Mouse (Mus musculus): Measurements from ENCODE around the gene Emp3.
"Not testable (repeated sequence)": the region's sequence is repeated elsewhere in the genome, so short reads cannot be mapped to it uniquely, and the experiment has no call there.

Gene Emp3

DNA sequence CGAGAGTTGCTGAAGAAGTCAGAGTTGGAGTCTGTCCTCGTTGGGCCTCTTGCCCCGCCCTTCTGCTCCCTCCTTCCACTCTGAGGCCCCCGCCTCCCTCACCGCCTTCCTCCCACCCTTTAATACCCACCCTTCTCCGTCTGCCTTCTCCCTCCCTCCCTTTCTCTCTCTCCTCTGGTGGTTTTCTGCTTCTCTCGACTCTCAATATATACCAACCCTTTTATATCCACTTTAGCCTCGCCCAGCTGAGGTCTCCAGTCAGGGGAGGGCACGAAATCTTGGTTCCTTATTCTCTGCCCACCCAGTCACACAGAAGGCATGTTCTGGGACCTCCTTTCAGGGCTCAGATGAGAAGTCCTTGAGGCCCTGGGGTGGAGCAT, at the start of gene Emp3:
Emp3 (minus strand) TSS at position 163 of the 380 bp plus-strand sequence.
- peak; percentile 65 to 79 for DNase-seq (ENCODE audit: low spot score in 2 of 2)

GRCm38 (mm10) chr7:45956611-45957010, 35.4 kb upstream of the Emp3 start:
- DNase-seq (ENCODE audit: low spot score in 2 of 2): no peak

DNA sequence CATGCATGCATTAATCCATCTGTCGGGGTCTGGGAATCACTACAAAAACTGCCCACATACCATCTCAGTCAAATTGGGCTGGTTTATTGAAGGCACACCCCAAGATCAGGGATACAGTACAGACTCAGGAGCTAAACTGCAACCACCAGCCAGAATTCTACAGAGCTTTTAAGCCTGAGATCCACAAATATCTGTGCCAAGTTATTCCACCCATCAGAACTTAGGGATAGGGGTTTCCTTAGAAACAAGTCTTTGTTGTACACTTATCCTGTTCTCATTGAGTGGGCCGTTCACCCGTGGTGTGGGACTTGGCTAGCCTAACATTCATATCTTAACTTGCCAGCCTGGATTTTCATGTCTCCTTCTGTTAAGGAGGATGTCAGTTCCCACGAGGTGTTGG, 27.9 kb upstream of the Emp3 start:
- DNase-seq (ENCODE audit: low spot score in 2 of 2): no peak

- not testable (repeated sequence) for DNase-seq (ENCODE audit: low spot score in 2 of 2)
These were observed 22.1 kb upstream of the Emp3 start for GRCm38 (mm10) chr7:45943280-45943679.

DNA sequence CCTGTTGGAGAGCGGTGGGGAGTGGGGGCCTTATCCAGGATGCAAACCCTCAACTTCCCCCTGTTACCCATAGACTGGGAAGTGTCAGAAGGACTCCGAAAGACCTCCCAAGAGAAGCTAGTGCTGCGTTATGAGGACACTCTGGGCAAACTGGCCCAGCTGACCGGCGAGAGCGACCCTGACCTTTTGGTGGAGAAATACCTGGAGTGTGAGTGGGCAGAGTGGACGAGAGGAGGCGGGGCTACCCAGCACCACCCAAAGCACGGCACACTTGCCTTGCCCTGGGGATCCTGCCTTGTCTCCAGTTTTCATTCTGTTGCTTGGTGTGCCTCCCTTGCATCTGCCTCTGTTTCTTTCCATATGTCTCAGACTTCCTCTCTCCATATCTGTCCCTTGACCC, 20.8 kb upstream of the Emp3 start:
- no peak for DNase-seq (ENCODE audit: low spot score in 2 of 2)

DNA sequence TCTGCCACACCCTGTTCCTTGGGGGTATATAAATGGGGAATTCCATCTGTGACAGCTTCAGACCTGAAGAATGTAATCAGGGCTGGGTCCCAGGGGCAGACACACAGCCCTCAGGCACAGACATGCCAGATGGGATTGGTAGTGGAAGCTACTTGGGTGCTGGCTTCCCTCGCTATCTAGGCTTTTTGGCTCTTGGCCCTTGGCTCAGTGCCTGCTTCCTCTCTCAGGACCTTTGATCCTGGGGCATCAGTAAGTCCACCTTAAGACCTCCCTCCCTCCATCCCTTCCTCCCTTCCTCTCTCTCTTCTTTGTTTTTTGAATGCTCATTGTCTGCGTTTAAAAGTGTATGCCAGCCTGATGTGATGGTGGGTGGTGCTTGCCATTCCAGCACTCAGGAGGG, 18.6 kb upstream of the Emp3 start:
- DNase-seq (ENCODE audit: low spot score in 2 of 2): no peak

GRCm38 (mm10) chr7:45935114-45935513, 13.9 kb upstream of the Emp3 start:
- peak; percentile 69 to 80 for DNase-seq (ENCODE audit: low spot score in 2 of 2)

DNA sequence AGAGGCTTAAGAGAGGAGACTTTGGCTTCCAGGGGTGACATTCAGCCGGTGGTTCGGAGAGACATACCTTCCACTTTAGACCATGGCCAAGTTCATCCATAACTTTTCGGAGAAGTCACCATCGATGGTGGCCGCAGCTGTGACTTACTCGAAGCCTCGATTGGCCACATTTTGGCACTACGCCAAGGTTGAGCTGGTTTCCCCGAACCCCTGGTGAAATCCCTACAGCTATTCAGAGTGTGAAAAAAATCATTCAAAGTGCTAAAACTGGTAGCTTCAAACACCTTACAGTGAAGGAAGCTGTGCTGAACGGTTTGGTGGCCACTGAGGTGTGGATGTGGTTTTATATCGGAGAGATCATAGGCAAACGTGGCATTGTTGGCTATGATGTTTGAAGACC, 12.6 kb upstream of the Emp3 start:
- peak; percentile 65 to 76 for DNase-seq (ENCODE audit: low spot score in 2 of 2)

GRCm38 (mm10) chr7:45929688-45930087, 8.5 kb upstream of the Emp3 start:
- no peak for DNase-seq (ENCODE audit: low spot score in 2 of 2)

GRCm38 (mm10) chr7:45928626-45929295, 7.6 kb upstream of the Emp3 start:
- DNase-seq (ENCODE audit: low spot score in 2 of 2): no peak

DNA sequence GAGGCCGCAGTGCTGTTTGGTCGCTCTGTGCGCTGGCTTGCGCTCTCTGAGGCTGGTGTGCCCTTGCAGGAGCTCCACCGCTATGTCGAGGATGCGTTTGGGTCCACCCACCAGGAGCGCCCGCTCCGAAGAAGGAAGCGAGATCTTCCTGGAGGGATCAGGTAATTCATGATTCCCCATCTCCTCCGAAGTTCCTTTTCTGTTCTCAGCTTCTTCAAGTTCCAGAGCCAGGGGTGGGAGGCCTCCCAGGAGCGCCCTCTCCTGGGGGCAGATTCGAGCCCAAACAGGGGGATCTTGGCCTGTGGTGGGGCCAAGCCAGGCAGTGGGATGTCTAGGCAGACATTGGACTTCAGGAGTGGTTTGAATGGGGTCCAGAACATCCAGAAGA, 3.2 kb upstream of the Emp3 start:
- peak in 1 of 2 experiments; percentile 46 for DNase-seq (ENCODE audit: low spot score in 2 of 2)

DNA sequence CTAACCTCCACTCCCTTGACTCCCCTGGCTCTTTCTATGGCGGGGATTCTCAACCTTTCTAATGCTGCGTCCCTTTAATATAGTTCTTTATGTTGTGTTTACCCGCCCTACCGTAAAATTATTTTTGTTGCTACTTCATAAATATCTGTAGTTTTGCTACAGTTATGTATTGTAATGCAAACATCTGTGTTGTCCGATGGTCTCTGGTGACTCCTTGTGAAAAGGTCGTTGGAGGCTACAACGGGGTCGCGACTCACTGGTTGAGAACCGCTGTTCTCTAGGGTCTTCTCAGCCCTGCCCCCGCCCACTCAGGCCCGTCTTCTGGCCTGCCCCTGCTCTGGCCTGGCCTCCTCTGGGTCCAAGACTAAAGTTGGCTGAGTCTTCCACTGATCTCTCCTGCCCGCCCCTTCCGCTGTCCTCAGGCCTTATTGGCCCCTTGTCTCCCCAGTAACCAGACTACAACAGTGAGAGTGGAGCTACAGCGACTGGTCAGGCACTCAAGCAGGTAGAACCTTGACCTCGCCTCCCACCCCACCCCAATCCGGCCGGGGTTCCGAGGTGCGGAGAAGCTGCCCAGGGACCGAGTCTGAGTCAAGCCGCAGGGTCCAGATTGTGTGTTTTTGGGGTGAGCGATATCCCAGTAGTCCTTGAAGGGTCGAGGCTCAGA, 2.7 kb upstream of the Emp3 start, which contains the start of gene Ccdc114:
Ccdc114 (plus strand) TSS at position 311 of the 667 bp plus-strand sequence.
- DNase-seq (ENCODE audit: low spot score in 2 of 2): peak; percentile 72 to 79

- peak; percentile 97 to 98 for DNase-seq (ENCODE audit: low spot score in 2 of 2)
These were observed 1.9 kb upstream of the Emp3 start for GRCm38 (mm10) chr7:45922928-45923761.

DNA sequence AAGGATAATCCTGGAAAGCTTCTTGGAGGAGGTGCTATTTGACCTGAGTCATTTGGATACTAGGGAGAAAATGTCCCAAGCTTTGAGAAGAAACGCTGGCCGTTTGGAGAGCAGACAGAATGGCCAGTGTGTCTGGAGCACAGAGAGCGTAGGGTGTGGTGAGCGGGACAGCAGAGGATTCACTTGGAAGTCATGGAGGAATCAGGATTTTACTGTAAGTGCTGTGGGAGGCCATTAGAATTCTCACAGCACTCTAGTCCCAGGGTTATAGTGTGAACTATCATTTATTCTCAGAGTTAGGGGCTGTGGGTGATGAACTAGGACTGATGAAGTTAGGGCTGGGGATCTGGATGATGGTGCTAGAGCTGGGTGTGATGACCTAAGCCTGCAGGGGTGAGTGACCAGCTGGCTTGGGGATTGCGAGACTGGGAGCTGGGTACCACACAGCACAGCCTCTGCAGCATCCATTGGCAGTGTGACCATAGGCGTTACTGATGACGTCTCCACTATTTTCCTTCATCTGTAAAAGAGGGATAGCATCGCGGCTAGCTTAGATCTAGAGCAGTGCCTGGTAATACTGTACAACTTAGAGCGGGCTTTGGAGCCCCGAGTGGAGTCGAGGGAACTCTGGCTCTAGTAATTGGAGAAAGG, 871 bp upstream of the Emp3 start:
- peak; percentile 39 to 40 for DNase-seq (ENCODE audit: low spot score in 2 of 2)

- peak; percentile 33 to 42 for DNase-seq (ENCODE audit: low spot score in 2 of 2)
These were observed 492 bp downstream of the Emp3 start for GRCm38 (mm10) chr7:45920583-45921241.

GRCm38 (mm10) chr7:45919761-45920160, 1.4 kb downstream of the Emp3 start:
- no peak for DNase-seq (ENCODE audit: low spot score in 2 of 2)

GRCm38 (mm10) chr7:45919083-45919671, 2.0 kb downstream of the Emp3 start:
- peak; percentile 40 to 51 for DNase-seq (ENCODE audit: low spot score in 2 of 2)

- DNase-seq (ENCODE audit: low spot score in 2 of 2): no peak
These were observed 3.3 kb downstream of the Emp3 start for GRCm38 (mm10) chr7:45917926-45918325.

- DNase-seq (ENCODE audit: low spot score in 2 of 2): no peak
These were observed 4.0 kb downstream of the Emp3 start for GRCm38 (mm10) chr7:45917004-45917704.

All from natural killer cell, adult 2 months (primary cell).